In genomic region chr12:17795660-17796278, GRCm38 (mm10) we compare ENCODE assay signal across 8 mouse cellular contexts.
DNase-seq lines count a peak whose midpoint lies in the region; ATAC-seq and TF ChIP-seq lines count a peak whose summit lies in the region.

No protein-coding gene starts in this region.

- TF ChIP-seq POLR2A in kidney, adult 2 months (IDR thresholded peaks at IDR 0.05; ENCODE audit: low read depth, low read length) = no peak

- no peak overlapping the region for H3K4me3 ChIP-seq in liver, embryonic 12.5 days
- H3K4me3 ChIP-seq in forebrain, postnatal 0 days (ENCODE audit: low read depth, low read length) = no peak overlapping the region
- no peak overlapping the region for H3K4me3 ChIP-seq in kidney, adult 2 months (ENCODE audit: insufficient read depth, low read depth, low read length)
- H3K4me3 ChIP-seq in neural tube, embryonic 11.5 days (ENCODE audit: low read depth, low read length) = no peak overlapping the region

- WGBS in liver, embryonic 12.5 days (ENCODE audit: insufficient replicate concordance) = 58% methylated on average over 3 of the region's 3 CpGs
- WGBS in forebrain, postnatal 0 days = 64% methylated on average over 3 of the region's 3 CpGs
- WGBS in kidney, adult 2 months = 57% methylated on average over 3 of the region's 3 CpGs
- 68% methylated on average over 3 of the region's 3 CpGs for WGBS in neural tube, embryonic 11.5 days

- 0 out of 2 replicates have a peak, but pooled peaks cover 6% of the 10 kb centered on the region for H3K4me1 ChIP-seq in liver, embryonic 12.5 days
- no peaks in the 10 kb centered on the region for H3K4me1 ChIP-seq in forebrain, postnatal 0 days (ENCODE audit: insufficient read depth)
- H3K4me1 ChIP-seq in kidney, adult 2 months (ENCODE audit: control insufficient read depth, insufficient read depth, low read length) = no peaks in the 10 kb centered on the region
- H3K4me1 ChIP-seq in neural tube, embryonic 11.5 days (ENCODE audit: control insufficient read depth, insufficient read depth, low read length) = no peaks in the 10 kb centered on the region

- H3K27me3 ChIP-seq in liver, embryonic 12.5 days (replicated peaks) = no peaks in the 10 kb centered on the region
- H3K27me3 ChIP-seq in forebrain, postnatal 0 days (ENCODE audit: insufficient read depth, low read length) = no peaks in the 10 kb centered on the region
- H3K27me3 ChIP-seq in kidney, adult 2 months (replicated peaks; ENCODE audit: control insufficient read depth, insufficient read depth, low read length) = no peaks in the 10 kb centered on the region
- no peaks in the 10 kb centered on the region for H3K27me3 ChIP-seq in neural tube, embryonic 11.5 days (ENCODE audit: control insufficient read depth, insufficient read depth, low read length)

- no peak for ATAC-seq in liver, embryonic 12.5 days
- no peak for ATAC-seq in forebrain, postnatal 0 days
- no peak for ATAC-seq in neural tube, embryonic 11.5 days (ENCODE audit: insufficient read depth, low FRiP score, low TSS enrichment)

- intact Hi-C loops in left cerebral cortex, postnatal 36 days (cut with DNase I) = loop anchor here (10.0 kb wide), 1 partner anchor 131 kb away; no protein-coding TSS in a partner anchor

- peak; percentile 67 for DNase-seq in liver
- DNase-seq in c-Kit-positive CD71-positive TER-119-negative erythroid progenitor cells, embryonic 14.5 days (ENCODE audit: low read depth) = peak; percentile 21
- peak; percentile 61 for DNase-seq in forebrain, postnatal 0 days
- DNase-seq in kidney, adult 2 months = peak; percentile 80
- peak; percentile 11 to 29 for DNase-seq in left cerebral cortex, postnatal 36 days (ENCODE audit: low spot score in 2 of 2)
- DNase-seq in neural tube, embryonic 11.5 days (ENCODE audit: low spot score) = peak; percentile 42
- peak; percentile 40 to 85 for DNase-seq in thymus, postnatal 10 days (ENCODE audit: low spot score in 2 of 2)

- H3K4me2 ChIP-seq in liver, embryonic 12.5 days = no peak overlapping the region
- H3K4me2 ChIP-seq in forebrain, postnatal 0 days (ENCODE audit: low read depth) = no peak overlapping the region
- H3K4me2 ChIP-seq in neural tube, embryonic 11.5 days (ENCODE audit: low read depth) = no peak overlapping the region

- peak; percentile 66 for TF ChIP-seq CTCF in forebrain, postnatal 0 days (IDR thresholded peaks at IDR 0.05; ENCODE audit: low read depth)
- peak; percentile 68 for TF ChIP-seq CTCF in kidney, adult 2 months (conservative IDR thresholded peaks at IDR 0.05; ENCODE audit: insufficient read depth, insufficient read length, low read depth, low read length)

- H3K27ac ChIP-seq in liver, embryonic 12.5 days = no peak overlapping the region
- H3K27ac ChIP-seq in forebrain, postnatal 0 days (ENCODE audit: low read depth, low read length) = no peak overlapping the region
- H3K27ac ChIP-seq in kidney, adult 2 months (ENCODE audit: insufficient read depth, low read depth, low read length) = no peak overlapping the region
- H3K27ac ChIP-seq in neural tube, embryonic 11.5 days (ENCODE audit: low read depth, low read length) = no peak overlapping the region

- H3K36me3 ChIP-seq in liver, embryonic 12.5 days = peaks cover 11% of the 10 kb centered on the region; the same call in 1 of the 2 replicates
- no peaks in the 10 kb centered on the region for H3K36me3 ChIP-seq in forebrain, postnatal 0 days (ENCODE audit: insufficient read depth)
- no peaks in the 10 kb centered on the region for H3K36me3 ChIP-seq in kidney, adult 2 months (ENCODE audit: control insufficient read depth, insufficient read depth, low read length)
- H3K36me3 ChIP-seq in neural tube, embryonic 11.5 days (ENCODE audit: control insufficient read depth, insufficient read depth, low read length) = no peaks in the 10 kb centered on the region

- H3K9ac ChIP-seq in liver, embryonic 12.5 days = no peak overlapping the region
- no peak overlapping the region for H3K9ac ChIP-seq in forebrain, postnatal 0 days
- no peak overlapping the region for H3K9ac ChIP-seq in neural tube, embryonic 11.5 days (ENCODE audit: low read length)

- no peaks in the 10 kb centered on the region for H3K9me3 ChIP-seq in liver, embryonic 12.5 days (replicated peaks)
- H3K9me3 ChIP-seq in forebrain, postnatal 0 days (ENCODE audit: low read length) = no peaks in the 10 kb centered on the region
- no peaks in the 10 kb centered on the region for H3K9me3 ChIP-seq in neural tube, embryonic 11.5 days (ENCODE audit: control insufficient read depth, low read length)

Comparison
In these comparisons a context has a peak if more than half of its experiments do, and no peak if none do; other contexts are left out.
1. DNase-seq: peak in every context shown above with its lines; median percentile 80 in kidney, adult 2 months; 67 in liver; 62 in thymus, postnatal 10 days; 61 in forebrain, postnatal 0 days; 42 in neural tube, embryonic 11.5 days; 21 in c-Kit-positive CD71-positive TER-119-negative erythroid progenitor cells, embryonic 14.5 days; 20 in left cerebral cortex, postnatal 36 days.